Mouse (Mus musculus): ENCODE measurements around the gene Cdc73. TPM values are rescaled to one million over a fixed set of nuclear protein-coding genes. Genes with fewer than 3 reads are reported as not detected.

The Cdc73 gene
- polyA plus RNA-seq (2012; rRNA removed): 0.05 and 0.13 TPM in 2 replicates

GRCm38 (mm10) chr1:143702741-143703262 is at the start of gene Cdc73:
Cdc73 (minus strand) TSS chr1:143702893.

DNA sequence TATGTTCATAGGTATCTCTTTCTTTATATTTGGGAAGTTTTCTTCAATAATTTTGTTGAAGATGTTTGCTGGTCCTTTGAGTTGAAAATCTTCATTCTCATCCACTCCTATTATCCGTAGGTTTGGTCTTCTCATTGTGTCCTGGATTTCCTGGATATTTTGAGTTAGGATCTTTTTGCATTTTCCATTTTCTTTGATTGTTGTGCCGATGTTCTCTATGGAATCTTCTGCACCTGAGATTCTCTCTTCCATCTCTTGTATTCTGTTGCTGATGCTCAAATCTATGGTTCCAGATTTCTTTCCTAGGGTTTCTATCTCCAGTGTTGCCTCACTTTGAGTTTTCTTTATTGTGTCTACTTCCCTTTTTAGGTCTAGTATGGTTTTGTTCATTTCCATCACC is 13.3 kb upstream of the Cdc73 start, which contains the start of gene Glrx2:
Gene Glrx2, plus strand, starts transcription at position 301 of the 400 bp plus-strand sequence.

GRCm38 (mm10) chr1:143640650-143641407 is 61.9 kb downstream of the Cdc73 start, which contains the start of gene B3galt2:
B3galt2 (plus strand) TSS chr1:143640664.

Other genes with a start within 250 kb of the Cdc73 start
- gene B3galt2, start 62.2 kb downstream of the Cdc73 start, polyA plus RNA-seq (2012; rRNA removed): 0.01 and 0.02 TPM in 2 replicates
- 8.7 and 17.6 TPM in 2 replicates for gene Glrx2, start 13.4 kb upstream of the Cdc73 start, polyA plus RNA-seq (2012; rRNA removed)
- gene Trove2, start 74.2 kb upstream of the Cdc73 start, polyA plus RNA-seq (2012; rRNA removed): 0.16 and 0.27 TPM in 2 replicates
- gene Uchl5, start 74.4 kb upstream of the Cdc73 start, polyA plus RNA-seq (2012; rRNA removed): 0.20 and 0.28 TPM in 2 replicates